Mouse (Mus musculus) heart, embryonic 14.5 days (tissue): ENCODE measurements around the gene Trappc3. TPM values are rescaled to one million over a fixed set of nuclear protein-coding genes. Genes with fewer than 3 reads are reported as not detected.

Source experiments
- ATAC-seq: fragments of 200-750 bp; cut with Nextera tagmentation; 2 replicates; pipeline ENCODE4 v1.8.0; 2017; ENCODE audit warnings: low read depth, moderate TSS enrichment; ENCODE audit not compliant: insufficient number of reproducible peaks, insufficient read depth, low FRiP score
- H3K27ac ChIP-seq, 2 experiments: fragments of 200-500 bp in 1 of 2; fragments of 300-500 bp in 1 of 2; sonication (generic) in 1 of 2; replicated peaks in 1 of 2; 2 replicates each; pipeline ENCODE4 v1.5.1; 2012 to 2014; ENCODE audit warnings: low read depth in 2 of 2, low read length in 2 of 2, control low read depth in 1 of 2, mild to moderate bottlenecking in 1 of 2, mixed read lengths in 1 of 2; ENCODE audit not compliant: control insufficient read depth in 1 of 2, insufficient read depth in 1 of 2
- H3K27me3 ChIP-seq: fragments of 300-500 bp; sonication (generic); 2 replicates; pipeline ENCODE4 v1.6.1; 2014; ENCODE audit warnings: mild to moderate bottlenecking, low read length, control low read depth; ENCODE audit not compliant: control insufficient read depth, insufficient read depth
- H3K36me3 ChIP-seq: fragments of 300-500 bp; sonication (generic); 2 replicates; pipeline ENCODE4 v1.6.1; 2014; ENCODE audit warnings: mild to moderate bottlenecking, control low read depth, low read length, mixed read lengths; ENCODE audit not compliant: control insufficient read depth, insufficient read depth
- H3K4me1 ChIP-seq, 2 experiments: fragments of 200-500 bp in 1 of 2; fragments of 300-500 bp in 1 of 2; sonication (generic) in 1 of 2; 2 replicates each; pipeline ENCODE4 v1.6.1; 2012 to 2014; ENCODE audit warnings: low read length in 2 of 2, control low read depth in 1 of 2, mixed read lengths in 1 of 2; ENCODE audit not compliant: control insufficient read depth in 2 of 2, insufficient read depth in 2 of 2
- H3K4me2 ChIP-seq: fragments of 300-500 bp; sonication (generic); 2 replicates; pipeline ENCODE4 v1.6.1; 2014; ENCODE audit warnings: mild to moderate bottlenecking, low read length
- H3K4me3 ChIP-seq, 2 experiments: fragments of 200-500 bp in 1 of 2; fragments of 300-500 bp in 1 of 2; sonication (generic) in 1 of 2; 2 replicates each; pipeline ENCODE4 v1.5.1; 2012 to 2014; ENCODE audit warnings: low read length in 2 of 2, mild to moderate bottlenecking in 2 of 2, control low read depth in 1 of 2, low read depth in 1 of 2, moderate library complexity in 1 of 2; ENCODE audit not compliant: control insufficient read depth in 1 of 2, insufficient read depth in 1 of 2
- H3K9ac ChIP-seq: fragments of 300-500 bp; sonication (generic); 2 replicates; pipeline ENCODE4 v1.6.1; 2014; ENCODE audit warnings: mild to moderate bottlenecking, low read length
- H3K9me3 ChIP-seq: fragments of 300-500 bp; sonication (generic); 2 replicates; pipeline ENCODE4 v1.6.1; 2016; ENCODE audit warnings: low read length, control low read depth; ENCODE audit not compliant: control insufficient read depth
- WGBS: fragments of 180-500 bp; shearing (Covaris S2); extraction: QIAGEN DNeasy Blood & Tissue Kit; methylation state at CpG from one replicate; pipeline ENCODE4 v1.1.7; 2014; 5-methylcytosine and 5-hydroxymethylcytosine counted together
- polyA plus RNA-seq: library from polyadenylated mRNA; unstranded; fragments of >200 nt; fragmentation: Nextera tagmentation; extraction: Ambion mirVana; gene quantifications from 2 replicates; pipeline ENCODE4 v1.2.1, GENCODE M21; 2014

Gene Trappc3
- polyA plus RNA-seq, 1 experiment from 2014 or later = 17.8 TPM

DNA sequence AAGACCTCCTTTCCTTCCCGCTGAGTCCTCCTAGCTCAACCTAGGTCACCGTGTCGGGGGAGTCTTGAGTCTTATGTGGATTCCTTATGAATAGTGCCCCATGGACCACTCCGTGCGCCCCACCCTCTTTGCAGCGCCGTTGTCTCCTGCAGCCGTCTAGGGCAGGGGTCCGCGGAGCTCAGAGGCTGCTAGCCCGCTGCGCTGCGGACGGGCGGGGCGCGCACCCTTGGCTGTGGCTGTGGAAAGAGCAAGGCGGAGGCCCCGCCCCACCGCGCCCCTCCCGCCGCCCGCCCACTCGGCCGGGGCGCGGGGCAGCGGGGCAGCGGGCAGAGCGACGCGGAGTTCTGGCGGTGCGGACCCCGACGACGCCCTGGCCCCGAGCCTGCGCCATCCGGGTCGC is 24.4 kb downstream of the Trappc3 start, which contains the start of gene Col8a2:
Col8a2 (plus strand) TSS at position 302 of the 400 bp plus-strand sequence.
- 2% methylated on average over 42 of the region's 42 CpGs for WGBS

DNA sequence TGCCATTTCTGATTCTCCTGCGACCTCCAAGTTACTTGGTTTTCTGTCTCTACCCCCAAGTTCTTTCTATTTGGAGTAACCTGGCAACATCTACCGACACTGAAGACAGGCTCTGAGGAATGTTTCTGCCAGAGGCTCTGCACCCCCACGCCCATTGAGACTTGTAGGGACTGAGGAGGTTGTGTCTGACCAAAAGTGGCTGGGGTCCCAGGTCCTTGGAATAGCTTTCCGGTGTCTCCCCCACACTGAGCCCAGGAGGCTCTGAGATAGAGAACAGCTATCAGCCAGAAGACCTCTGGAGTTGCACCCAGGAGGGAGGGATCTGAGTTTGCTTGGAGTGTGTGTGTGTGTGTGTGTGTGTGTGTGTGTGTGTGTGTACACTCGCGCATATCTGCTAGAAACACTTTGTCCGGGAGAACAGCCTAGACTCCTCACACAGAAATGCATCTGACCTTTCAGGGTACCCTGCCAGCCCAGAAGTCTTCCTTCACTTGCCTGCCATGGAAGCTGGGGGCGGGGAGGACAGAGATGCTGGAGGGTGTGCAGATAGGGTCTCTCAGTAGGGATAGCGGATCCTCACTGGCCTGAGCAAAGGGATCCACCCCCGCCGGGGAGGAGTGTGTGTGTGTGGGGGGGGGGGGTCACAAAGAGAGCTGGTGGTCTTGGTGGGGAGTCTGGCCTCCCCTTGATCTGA is 25.3 kb downstream of the Trappc3 start:
- Histone ChIP-seq H3K4me1 (peaks cover 7% of the 10 kb centered on the region in 2 experiments), H3K4me3 (peak overlapping the region in 1 of 2 experiments; percentile 46; a peak in 1 of 4 replicates), H3K36me3 (no peaks in the 10 kb centered on the region), H3K9me3 (peaks cover 5% of the 10 kb centered on the region; the same call in 1 of the 2 replicates), H3K4me2 (peak overlapping the region; percentile 65), H3K27ac (no peak overlapping the region), H3K27me3 (peaks cover 63% of the 10 kb centered on the region), H3K9ac (no peak overlapping the region)
- 25% methylated on average over 11 of the region's 11 CpGs for WGBS
- no peak for ATAC-seq

More for the DNA sequence above, 24.4 kb downstream of the Trappc3 start, which contains the start of gene Col8a2:
- Histone ChIP-seq H3K9me3 (peaks cover 5% of the 10 kb centered on the region; the same call in 1 of the 2 replicates), H3K4me3 (peak within 1 kb of the TSS; percentile 42 to 46), H3K4me1 (peaks cover 7% of the 10 kb centered on the region in 2 experiments), H3K4me2 (peak within 1 kb of the TSS; percentile 65), H3K9ac (peak within 1 kb of the TSS; percentile 55), H3K36me3 (no peaks in the 10 kb centered on the region), H3K27ac (no peak within 1 kb of the TSS), H3K27me3 (peaks cover 63% of the 10 kb centered on the region)
- no peak for ATAC-seq

DNA sequence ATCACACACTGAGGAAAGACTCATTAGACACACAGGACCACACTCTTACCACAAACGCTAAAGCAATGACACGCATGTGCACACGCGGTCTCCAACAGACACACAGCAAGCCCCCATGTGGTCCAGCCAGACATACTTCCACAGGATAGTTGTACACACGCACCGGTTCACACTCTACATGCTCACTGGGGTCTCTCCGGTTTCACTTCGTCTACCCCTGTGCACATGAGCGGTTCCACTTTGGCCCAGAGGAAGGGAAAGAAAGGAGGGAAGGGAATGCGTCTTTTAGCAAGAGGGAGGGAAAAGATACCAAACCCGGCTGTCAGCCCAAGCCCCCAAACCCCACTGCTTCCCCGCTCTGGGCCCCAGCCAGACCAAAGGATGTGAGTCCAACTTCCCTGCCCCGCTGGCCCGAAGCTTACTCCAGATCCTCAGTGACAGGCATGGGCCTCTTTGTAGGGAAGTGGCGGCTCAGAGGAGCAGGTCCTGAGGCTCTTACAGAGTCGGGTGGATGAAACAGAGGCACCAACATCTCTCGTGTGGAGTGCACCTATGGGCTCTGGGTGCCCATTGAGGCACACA is 26.1 kb downstream of the Trappc3 start:
- peaks cover 7% of the 10 kb centered on the region in 2 experiments for H3K4me1 ChIP-seq
- peaks cover 5% of the 10 kb centered on the region; the same call in 1 of the 2 replicates for H3K9me3 ChIP-seq
- no peak for ATAC-seq
- H3K9ac ChIP-seq = no peak overlapping the region
- peak overlapping the region in 1 of 2 experiments; percentile 2; a peak in 1 of 4 replicates for H3K4me3 ChIP-seq
- peaks cover 63% of the 10 kb centered on the region for H3K27me3 ChIP-seq
- peak overlapping the region; percentile 37 for H3K4me2 ChIP-seq
- H3K36me3 ChIP-seq = no peaks in the 10 kb centered on the region
- no peak overlapping the region for H3K27ac ChIP-seq
- 32% methylated on average over 17 of the region's 17 CpGs for WGBS

DNA sequence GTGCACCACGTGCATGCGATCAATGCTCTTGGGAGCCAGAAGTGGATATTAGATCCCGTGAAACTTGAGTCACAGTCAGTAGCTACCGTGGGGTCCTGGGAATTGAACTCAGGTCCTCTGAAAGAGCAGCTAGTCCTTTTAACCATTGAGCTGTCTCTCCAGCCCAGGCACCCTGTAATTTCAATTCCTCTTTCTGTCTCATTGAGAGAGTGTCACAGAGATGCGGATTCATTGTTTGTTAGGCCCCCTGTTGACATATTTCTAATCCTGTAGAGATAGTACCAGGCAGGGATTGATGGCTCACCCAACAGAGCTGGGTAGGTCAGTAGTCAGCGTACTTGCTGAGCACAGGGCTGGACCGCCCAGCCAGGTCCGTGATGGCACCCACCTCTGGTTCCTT is 28.2 kb downstream of the Trappc3 start:
- Histone ChIP-seq H3K4me3 (no peak overlapping the region), H3K4me2 (no peak overlapping the region), H3K36me3 (no peaks in the 10 kb centered on the region), H3K4me1 (peaks cover 7% of the 10 kb centered on the region in 2 experiments), H3K27me3 (peaks cover 56% of the 10 kb centered on the region), H3K9ac (no peak overlapping the region), H3K9me3 (peaks cover 5% of the 10 kb centered on the region; the same call in 1 of the 2 replicates), H3K27ac (no peak overlapping the region)
- ATAC-seq = no peak
- WGBS = 81% methylated on average over 8 of the region's 8 CpGs

DNA sequence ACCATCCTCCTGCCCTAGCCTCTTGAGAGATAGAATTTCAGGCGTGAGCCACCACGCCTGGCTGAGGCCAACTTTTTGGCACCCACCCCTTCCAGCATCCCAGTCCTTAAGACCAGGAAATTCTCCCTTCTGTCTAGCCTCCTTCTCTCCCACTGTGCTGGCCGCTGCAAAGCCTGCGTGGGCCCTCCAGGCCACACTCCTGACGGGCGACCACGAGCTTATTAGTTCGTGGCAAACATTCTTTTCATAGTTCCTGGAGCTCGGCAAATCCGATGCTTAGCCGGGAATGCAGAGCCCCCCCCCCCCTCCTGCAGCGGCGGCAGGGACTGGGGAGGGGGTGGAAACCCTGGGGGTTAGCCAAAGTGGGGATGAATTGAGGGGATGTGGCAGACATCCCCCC is 29.1 kb downstream of the Trappc3 start:
- Histone ChIP-seq H3K4me3 (no peak overlapping the region), H3K4me2 (no peak overlapping the region), H3K4me1 (peaks cover 6 to 8% of the 10 kb centered on the region in 2 experiments), H3K36me3 (no peaks in the 10 kb centered on the region), H3K27ac (no peak overlapping the region), H3K9me3 (no peaks in the 10 kb centered on the region), H3K9ac (no peak overlapping the region), H3K27me3 (peaks cover 56% of the 10 kb centered on the region)
- no peak for ATAC-seq
- WGBS = 15% methylated on average over 13 of the region's 13 CpGs

DNA sequence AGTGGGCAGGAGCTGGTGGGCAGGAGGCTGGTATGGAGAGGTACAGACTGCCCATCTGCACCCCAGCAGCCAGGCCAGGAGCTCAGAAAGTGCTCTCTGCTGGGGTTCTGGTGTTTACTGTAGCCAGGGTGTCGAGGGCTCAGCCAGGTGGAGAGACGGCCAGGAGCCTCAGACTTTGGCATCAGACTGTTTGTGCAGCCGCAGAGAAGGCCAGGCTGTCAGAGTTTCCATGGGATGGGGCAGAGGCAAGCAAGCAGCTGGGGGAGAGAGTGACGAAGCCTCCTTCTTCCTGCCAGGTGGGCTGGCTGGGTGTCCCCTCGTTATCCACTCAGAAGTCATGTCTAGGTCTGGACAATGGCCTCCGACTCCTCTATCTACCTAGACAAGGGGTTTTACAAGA is 33.0 kb downstream of the Trappc3 start:
- 69% methylated on average over 6 of the region's 6 CpGs for WGBS
- H3K27me3 ChIP-seq = peaks cover 42% of the 10 kb centered on the region
- H3K4me1 ChIP-seq = peaks cover 11 to 13% of the 10 kb centered on the region in 2 experiments
- no peak overlapping the region for H3K4me2 ChIP-seq
- no peaks in the 10 kb centered on the region for H3K36me3 ChIP-seq
- no peak overlapping the region for H3K9ac ChIP-seq
- H3K27ac ChIP-seq = no peak overlapping the region
- no peak for ATAC-seq
- H3K9me3 ChIP-seq = no peaks in the 10 kb centered on the region
- no peak overlapping the region for H3K4me3 ChIP-seq

DNA sequence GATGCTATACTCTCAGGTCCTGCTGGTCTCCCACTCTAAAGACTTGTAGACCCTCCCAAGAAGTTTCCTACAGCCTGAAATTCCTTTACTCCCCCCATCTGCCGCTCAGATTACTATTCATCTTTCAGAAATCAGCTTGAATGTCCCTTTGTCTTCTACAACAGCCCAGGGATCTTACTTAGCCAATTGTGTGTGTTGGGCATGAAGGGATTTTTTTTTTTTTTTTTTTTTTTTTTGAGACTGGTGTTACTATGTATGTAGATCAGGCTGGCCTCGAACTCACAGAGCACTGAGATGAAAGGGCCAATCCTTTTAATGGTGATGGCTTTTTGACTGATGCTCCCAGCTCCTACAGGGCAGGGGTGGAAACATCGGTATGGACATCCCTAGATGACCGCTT is 33.8 kb downstream of the Trappc3 start:
- no peak overlapping the region for H3K27ac ChIP-seq
- WGBS = 41% methylated on average over 4 of the region's 4 CpGs
- H3K36me3 ChIP-seq = no peaks in the 10 kb centered on the region
- no peak for ATAC-seq
- no peaks in the 10 kb centered on the region for H3K9me3 ChIP-seq
- peaks cover 12 to 16% of the 10 kb centered on the region in 2 experiments for H3K4me1 ChIP-seq
- H3K4me2 ChIP-seq = no peak overlapping the region
- no peak overlapping the region for H3K9ac ChIP-seq
- H3K27me3 ChIP-seq = peaks cover 42% of the 10 kb centered on the region
- H3K4me3 ChIP-seq = no peak overlapping the region
